Mouse (Mus musculus) embryonic fibroblast, embryonic 13.5 days (primary cell): ENCODE results near the gene Ubxn11.

Source experiments
- CTCF ChIP-seq: IDR thresholded peaks from 2 replicates; pipeline ENCODE4 v1.5.1; 2011; ENCODE audit warnings: mild to moderate bottlenecking, control low read depth, low read length, moderate library complexity, borderline replicate concordance; ENCODE audit not compliant: insufficient read depth
- POLR2A ChIP-seq: IDR thresholded peaks from 2 replicates; pipeline ENCODE4 v1.6.1; 2011; ENCODE audit warnings: low read depth, mild to moderate bottlenecking, control low read depth, low read length, moderate library complexity

GRCm38 (mm10) chr4:134118126-134118800, 15.9 kb downstream of the Ubxn11 start:
- TF ChIP-seq CTCF (no peak), POLR2A (no peak)
